In genomic region chr5:9295777-9296549, GRCm38 (mm10) we compare ENCODE assay signal across 15 mouse cellular contexts. TPM values are rescaled to one million over a fixed set of nuclear protein-coding genes. Genes with fewer than 3 reads are reported as not detected.
DNase-seq lines count a peak whose midpoint lies in the region; ATAC-seq and TF ChIP-seq lines count a peak whose summit lies in the region.
"Had no signal": no experiment of that assay in that cellular context is flagged by ENCODE, and none has a peak within 500 bp of the region (broad histone marks: within the 10 kb centered on the region; RNA-seq: fewer than 3 reads in every experiment).

No protein-coding gene starts in this region.

- no peak overlapping the region for H3K4me2 ChIP-seq in forebrain, embryonic 13.5 days
- no peak overlapping the region for H3K4me2 ChIP-seq in forebrain, embryonic 12.5 days
- no peak overlapping the region for H3K4me2 ChIP-seq in forebrain, postnatal 0 days (ENCODE audit: low read depth)
- H3K4me2 ChIP-seq in midbrain, embryonic 12.5 days (replicated peaks) = no peak overlapping the region
- H3K4me2 ChIP-seq: embryonic facial prominence, embryonic 15.5 days; heart, embryonic 11.5 days; liver, embryonic 13.5 days; neural tube, embryonic 12.5 days; stomach, embryonic 15.5 days had no signal

- no peaks in the 10 kb centered on the region for H3K27me3 ChIP-seq in forebrain, embryonic 13.5 days
- no peaks in the 10 kb centered on the region for H3K27me3 ChIP-seq in forebrain, embryonic 12.5 days
- H3K27me3 ChIP-seq in forebrain, postnatal 0 days (ENCODE audit: insufficient read depth, low read length) = no peaks in the 10 kb centered on the region
- no peaks in the 10 kb centered on the region for H3K27me3 ChIP-seq in midbrain, embryonic 12.5 days
- H3K27me3 ChIP-seq: embryonic facial prominence, embryonic 15.5 days; liver, embryonic 13.5 days; neural tube, embryonic 12.5 days; stomach, embryonic 15.5 days had no signal

- 57% methylated on average over 2 of the region's 2 CpGs for WGBS in forebrain, embryonic 13.5 days
- 73% methylated on average over 2 of the region's 2 CpGs for WGBS in forebrain, embryonic 12.5 days
- 33% methylated on average over 2 of the region's 2 CpGs for WGBS in forebrain, postnatal 0 days
- 78% methylated on average over 2 of the region's 2 CpGs for WGBS in midbrain, embryonic 12.5 days

- no peak for TF ChIP-seq CTCF in forebrain, postnatal 0 days (IDR thresholded peaks at IDR 0.05; ENCODE audit: low read depth)

- H3K9me3 ChIP-seq in forebrain, embryonic 13.5 days (replicated peaks) = no peaks in the 10 kb centered on the region
- no peaks in the 10 kb centered on the region for H3K9me3 ChIP-seq in forebrain, embryonic 12.5 days
- H3K9me3 ChIP-seq in forebrain, postnatal 0 days (ENCODE audit: low read length) = no peaks in the 10 kb centered on the region
- no peaks in the 10 kb centered on the region for H3K9me3 ChIP-seq in midbrain, embryonic 12.5 days
- H3K9me3 ChIP-seq: embryonic facial prominence, embryonic 15.5 days; liver, embryonic 13.5 days; neural tube, embryonic 12.5 days; stomach, embryonic 15.5 days had no signal

- H3K4me1 ChIP-seq in forebrain, embryonic 13.5 days = 0 out of 2 replicates have a peak, but pooled peaks cover 5% of the 10 kb centered on the region
- no peaks in the 10 kb centered on the region for H3K4me1 ChIP-seq in forebrain, embryonic 12.5 days
- no peaks in the 10 kb centered on the region for H3K4me1 ChIP-seq in forebrain, postnatal 0 days (ENCODE audit: insufficient read depth)
- H3K4me1 ChIP-seq in midbrain, embryonic 12.5 days = no peaks in the 10 kb centered on the region
- H3K4me1 ChIP-seq: embryonic facial prominence, embryonic 15.5 days; liver, embryonic 13.5 days; neural tube, embryonic 12.5 days; stomach, embryonic 15.5 days had no signal

- peak; percentile 70 for ATAC-seq in forebrain, embryonic 13.5 days
- ATAC-seq in forebrain, embryonic 12.5 days (ENCODE audit: low FRiP score) = no peak
- peak; percentile 40; the same call in 1 of the 2 replicates for ATAC-seq in forebrain, postnatal 0 days
- peak; percentile 34; the same call in 1 of the 2 replicates for ATAC-seq in midbrain, embryonic 12.5 days (ENCODE audit: low FRiP score, low read depth)

- no peak overlapping the region for H3K4me3 ChIP-seq in forebrain, embryonic 13.5 days
- H3K4me3 ChIP-seq in forebrain, embryonic 12.5 days (replicated peaks) = no peak overlapping the region
- H3K4me3 ChIP-seq in forebrain, postnatal 0 days (ENCODE audit: low read depth, low read length) = no peak overlapping the region
- no peak overlapping the region for H3K4me3 ChIP-seq in midbrain, embryonic 12.5 days
- H3K4me3 ChIP-seq: embryonic facial prominence, embryonic 15.5 days; liver, embryonic 13.5 days; neural tube, embryonic 12.5 days; stomach, embryonic 15.5 days had no signal

- peak; percentile 87 for DNase-seq in brain, adult 2 months (ENCODE audit: low read depth, low spot score)
- DNase-seq in forebrain, postnatal 0 days = peak; percentile 7
- no peak for DNase-seq in thymus, adult 18-20 months
- no peak for DNase-seq in gastrocnemius, postnatal 25 days
- DNase-seq in kidney, adult 18-20 months = no peak
- DNase-seq: kidney, postnatal 14 days; liver, embryonic 13.5 days; right cerebral cortex, postnatal 25 days had no signal

- no peaks in the 10 kb centered on the region for H3K36me3 ChIP-seq in forebrain, embryonic 13.5 days (ENCODE audit: poor library complexity, severe bottlenecking)
- no peaks in the 10 kb centered on the region for H3K36me3 ChIP-seq in forebrain, embryonic 12.5 days (replicated peaks)
- H3K36me3 ChIP-seq in forebrain, postnatal 0 days (ENCODE audit: insufficient read depth) = no peaks in the 10 kb centered on the region
- H3K36me3 ChIP-seq in midbrain, embryonic 12.5 days = no peaks in the 10 kb centered on the region
- H3K36me3 ChIP-seq: embryonic facial prominence, embryonic 15.5 days; liver, embryonic 13.5 days; neural tube, embryonic 12.5 days; stomach, embryonic 15.5 days had no signal

- H3K9ac ChIP-seq in forebrain, embryonic 13.5 days = no peak overlapping the region
- H3K9ac ChIP-seq in forebrain, embryonic 12.5 days = no peak overlapping the region
- no peak overlapping the region for H3K9ac ChIP-seq in forebrain, postnatal 0 days
- H3K9ac ChIP-seq in midbrain, embryonic 12.5 days (replicated peaks) = no peak overlapping the region
- H3K9ac ChIP-seq: embryonic facial prominence, embryonic 15.5 days; liver, embryonic 13.5 days; neural tube, embryonic 12.5 days; stomach, embryonic 15.5 days had no signal

- no peak overlapping the region for H3K27ac ChIP-seq in forebrain, embryonic 13.5 days
- H3K27ac ChIP-seq in forebrain, embryonic 12.5 days = no peak overlapping the region
- no peak overlapping the region for H3K27ac ChIP-seq in forebrain, postnatal 0 days (ENCODE audit: low read depth, low read length)
- H3K27ac ChIP-seq in midbrain, embryonic 12.5 days (replicated peaks) = no peak overlapping the region
- H3K27ac ChIP-seq: embryonic facial prominence, embryonic 15.5 days; liver, embryonic 13.5 days; neural tube, embryonic 12.5 days; stomach, embryonic 15.5 days had no signal

RNA-seq across cellular contexts. Expression of gene 9330182L06Rik, which starts 30.0 kb away (rescaled TPM):
- 4.9 and 6.3 TPM in 2 replicates for polyA plus RNA-seq in forebrain, embryonic 13.5 days (2015; fragmentation: Nextera tagmentation; extraction: Ambion mirVana)
- polyA plus RNA-seq in forebrain, embryonic 12.5 days (2016; fragmentation: Nextera tagmentation; extraction: Ambion mirVana) = 6.3 and 6.5 TPM in 2 replicates
- total RNA-seq in forebrain, postnatal 0 days (2014; rRNA removed) = 36.8 and 38.7 TPM in 2 replicates
- 12.7 and 17.5 TPM in 2 replicates for polyA plus RNA-seq in forebrain, postnatal 0 days (2015; fragmentation: Nextera tagmentation; extraction: Ambion mirVana)
- 7.2 and 7.9 TPM in 2 replicates for polyA plus RNA-seq in midbrain, embryonic 12.5 days (2016; fragmentation: Nextera tagmentation; extraction: Ambion mirVana)
- under 1 TPM in 1 of 2 experiments, not detected in 1; 0.13 TPM for total RNA-seq in gastrocnemius, postnatal 25 days (2021)

Comparison
In these comparisons a context has a peak if more than half of its experiments do, and no peak if none do; other contexts are left out.
1. DNase-seq: peak in brain, adult 2 months (single experiment) and forebrain, postnatal 0 days (single experiment); none in thymus, adult 18-20 months (0 of 2), gastrocnemius, postnatal 25 days (single experiment) and kidney, adult 18-20 months (single experiment).